Mouse (Mus musculus): ENCODE results near the gene Fbxl3.

Gene Fbxl3

GRCm38 (mm10) chr14:103085840-103086533, 13.4 kb downstream of the Fbxl3 start:
- in situ Hi-C loops (cut with MseI, MboI): no loop called here

GRCm38 (mm10) chr14:103079209-103079977, 20.0 kb downstream of the Fbxl3 start:
- in situ Hi-C loops (cut with MseI, MboI): no loop called here

GRCm38 (mm10) chr14:103078006-103078912, 21.1 kb downstream of the Fbxl3 start:
- in situ Hi-C loops (cut with MseI, MboI): no loop called here

- in situ Hi-C loops (cut with MseI, MboI): no loop called here
These were observed 21.9 kb downstream of the Fbxl3 start for GRCm38 (mm10) chr14:103077272-103078005.

GRCm38 (mm10) chr14:103075166-103075565, 24.2 kb downstream of the Fbxl3 start:
- in situ Hi-C loops (cut with MseI, MboI): no loop called here

GRCm38 (mm10) chr14:103073825-103074224, 25.5 kb downstream of the Fbxl3 start:
- in situ Hi-C loops (cut with MseI, MboI): no loop called here

GRCm38 (mm10) chr14:103072731-103073130, 26.6 kb downstream of the Fbxl3 start:
- in situ Hi-C loops (cut with MseI, MboI): no loop called here

- in situ Hi-C loops (cut with MseI, MboI): no loop called here
These were observed 27.9 kb downstream of the Fbxl3 start for GRCm38 (mm10) chr14:103071471-103071870.

- in situ Hi-C loops (cut with MseI, MboI): no loop called here
These were observed 28.6 kb downstream of the Fbxl3 start for GRCm38 (mm10) chr14:103070790-103071189.

GRCm38 (mm10) chr14:103069864-103070611, 29.3 kb downstream of the Fbxl3 start, which contains the start of gene Cln5:
TSS of gene Cln5 (plus strand) at chr14:103070216.
- in situ Hi-C loops (cut with MseI, MboI): no loop called here

GRCm38 (mm10) chr14:103069465-103069863, 29.9 kb downstream of the Fbxl3 start:
- in situ Hi-C loops (cut with MseI, MboI): no loop called here

GRCm38 (mm10) chr14:103065294-103066167, 33.8 kb downstream of the Fbxl3 start:
- in situ Hi-C loops (cut with MseI, MboI): no loop called here

- in situ Hi-C loops (cut with MseI, MboI): no loop called here
These were observed 39.9 kb downstream of the Fbxl3 start for GRCm38 (mm10) chr14:103059495-103059894.

- in situ Hi-C loops (cut with MseI, MboI): no loop called here
These were observed 40.4 kb downstream of the Fbxl3 start for GRCm38 (mm10) chr14:103058998-103059397.

GRCm38 (mm10) chr14:103056601-103057000, 42.8 kb downstream of the Fbxl3 start:
- in situ Hi-C loops (cut with MseI, MboI): no loop called here

GRCm38 (mm10) chr14:103054731-103055130, 44.6 kb downstream of the Fbxl3 start:
- in situ Hi-C loops (cut with MseI, MboI): loop anchor here in 1 of 2 experiments (5.0 kb wide), 1 partner anchor 42 kb away; no protein-coding TSS in a partner anchor

GRCm38 (mm10) chr14:103051159-103051769, 48.1 kb downstream of the Fbxl3 start:
- in situ Hi-C loops (cut with MseI, MboI): loop anchor here in 1 of 2 experiments (5.0 kb wide), 1 partner anchor 39 kb away; no protein-coding TSS in a partner anchor

- in situ Hi-C loops (cut with MseI, MboI): loop anchor here in 1 of 2 experiments (5.0 kb wide), 1 partner anchor 36 kb away; no protein-coding TSS in a partner anchor
These were observed 50.9 kb downstream of the Fbxl3 start for GRCm38 (mm10) chr14:103048292-103049086.

Data from mouse trophoblast stem cell (cell line).